Mouse (Mus musculus) liver, postnatal 0 days (tissue): Measurements from ENCODE around the gene Mxd4.

ENCODE experiments used
- CTCF ChIP-seq: sonication (generic); IDR thresholded peaks from 2 replicates; pipeline ENCODE4 v1.5.1; 2016; ENCODE audit warnings: antibody characterized with exemption, low read depth
- EP300 ChIP-seq: IDR thresholded peaks from 2 replicates; pipeline ENCODE4 v1.6.1; 2016; ENCODE audit warnings: antibody characterized with exemption, low read depth, mild to moderate bottlenecking

DNA sequence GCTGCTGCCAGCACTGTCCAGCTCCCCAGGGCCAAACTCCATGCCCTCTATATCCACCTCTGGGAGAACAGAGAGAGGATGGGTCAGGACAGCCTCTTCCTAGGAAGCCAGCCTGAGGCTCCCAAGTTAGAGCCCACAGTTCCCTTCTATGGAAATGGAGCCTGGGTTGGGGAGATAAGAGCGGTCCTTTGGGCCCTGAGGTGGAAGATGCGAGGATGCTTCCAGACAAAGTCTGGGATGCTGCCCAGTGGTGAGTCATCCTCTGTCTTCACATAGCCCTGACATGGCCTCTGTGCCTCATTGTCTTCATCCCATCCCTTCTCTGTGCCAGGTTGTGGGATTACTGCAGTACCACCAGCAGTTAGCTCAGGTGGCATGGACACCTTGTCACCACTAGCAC lies 10.4 kb downstream of the Mxd4 start:
- no peak for TF ChIP-seq CTCF
- no peak for TF ChIP-seq EP300
